Mouse (Mus musculus) CD8-positive naive resting alpha-beta T cell, adult 57 days (primary cell): ENCODE data around the gene Rras. TPM values are rescaled to one million over a fixed set of nuclear protein-coding genes. Genes with fewer than 3 reads are reported as not detected.

Experiments
- total RNA-seq: library from RNA; stranded (reverse); gene quantifications from one replicate; pipeline ENCODE4 v1.2.4, GENCODE M21; 2023

The Rras gene
- total RNA-seq = 11.4 TPM

DNA sequence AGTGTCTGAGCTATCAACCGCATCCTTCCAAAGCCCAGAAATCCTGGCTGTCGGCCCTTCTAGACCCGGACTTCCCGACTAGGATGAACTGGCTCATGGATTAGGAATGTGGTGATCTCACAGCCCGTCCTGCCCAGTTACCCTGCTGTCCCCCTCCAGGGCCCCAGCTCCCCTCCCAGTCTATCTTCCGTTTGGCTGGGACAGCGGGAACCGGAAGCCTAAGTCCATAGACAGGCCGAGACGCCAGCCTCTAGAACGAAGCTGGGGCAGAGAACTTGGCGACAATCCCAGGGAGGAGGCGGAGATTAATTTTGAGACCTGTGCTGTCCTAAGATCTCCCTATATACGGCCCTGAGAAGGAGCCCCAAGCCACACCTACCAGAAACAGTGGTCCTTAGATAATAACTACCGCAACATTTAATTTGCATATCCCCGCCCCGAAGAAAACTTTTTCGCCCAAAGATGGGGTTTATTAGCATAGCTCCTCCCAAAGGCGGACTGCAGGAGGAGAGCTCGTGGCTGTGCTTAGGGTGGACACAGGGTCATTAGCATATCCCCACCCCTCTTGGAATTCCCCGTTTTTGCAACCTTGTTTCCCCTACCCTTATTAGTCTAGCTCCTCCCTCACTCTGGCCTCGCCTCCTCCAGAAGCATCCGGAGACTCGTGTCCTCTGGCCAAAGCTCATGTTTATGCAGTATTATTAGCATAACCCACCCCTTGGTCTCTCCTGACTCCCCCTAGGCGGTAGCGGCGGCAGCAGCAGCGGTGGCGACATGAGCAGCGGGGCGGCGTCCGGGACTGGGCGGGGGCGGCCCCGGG lies at the start of gene Rras:
Gene Rras (plus strand): TSS at position 720 of the 820 bp plus-strand sequence.

DNA sequence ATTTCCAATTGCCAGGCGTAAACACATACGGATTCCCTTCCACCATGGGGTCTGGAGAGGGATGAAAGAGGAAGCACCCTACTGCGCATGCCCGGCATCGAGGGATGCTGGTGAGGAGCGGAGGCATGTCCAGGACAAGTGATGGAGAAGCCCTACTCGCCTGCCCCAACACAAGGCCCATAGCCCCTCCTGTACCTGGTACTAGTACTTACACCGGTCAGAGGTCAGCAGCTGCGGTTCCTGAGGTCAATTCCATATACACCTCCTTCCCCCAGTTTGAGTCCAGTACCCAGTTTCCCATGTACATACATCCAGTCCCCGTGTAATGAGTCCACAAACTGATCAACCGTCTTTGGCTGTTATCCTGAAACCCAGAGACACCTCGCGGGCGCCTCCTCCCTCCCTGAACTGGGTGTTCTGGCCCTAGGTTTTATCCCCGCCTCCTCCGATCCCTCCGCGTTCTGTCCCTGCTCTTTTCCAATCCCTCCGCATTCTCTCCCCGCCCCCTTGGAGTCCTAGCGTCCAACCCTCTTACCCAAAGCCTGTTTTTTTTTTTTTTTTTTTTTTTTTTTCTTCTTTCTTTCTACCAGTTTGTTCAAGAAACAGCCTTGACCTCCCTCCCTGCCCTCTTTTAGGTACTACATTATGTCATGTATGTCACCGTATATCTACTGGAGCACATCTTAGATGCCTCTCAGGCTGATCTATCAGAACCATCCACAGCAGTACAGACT lies 43.2 kb upstream of the Rras start, which contains the start of gene Cpt1c:
Gene Cpt1c (minus strand): TSS at position 469 of the 734 bp plus-strand sequence.

DNA sequence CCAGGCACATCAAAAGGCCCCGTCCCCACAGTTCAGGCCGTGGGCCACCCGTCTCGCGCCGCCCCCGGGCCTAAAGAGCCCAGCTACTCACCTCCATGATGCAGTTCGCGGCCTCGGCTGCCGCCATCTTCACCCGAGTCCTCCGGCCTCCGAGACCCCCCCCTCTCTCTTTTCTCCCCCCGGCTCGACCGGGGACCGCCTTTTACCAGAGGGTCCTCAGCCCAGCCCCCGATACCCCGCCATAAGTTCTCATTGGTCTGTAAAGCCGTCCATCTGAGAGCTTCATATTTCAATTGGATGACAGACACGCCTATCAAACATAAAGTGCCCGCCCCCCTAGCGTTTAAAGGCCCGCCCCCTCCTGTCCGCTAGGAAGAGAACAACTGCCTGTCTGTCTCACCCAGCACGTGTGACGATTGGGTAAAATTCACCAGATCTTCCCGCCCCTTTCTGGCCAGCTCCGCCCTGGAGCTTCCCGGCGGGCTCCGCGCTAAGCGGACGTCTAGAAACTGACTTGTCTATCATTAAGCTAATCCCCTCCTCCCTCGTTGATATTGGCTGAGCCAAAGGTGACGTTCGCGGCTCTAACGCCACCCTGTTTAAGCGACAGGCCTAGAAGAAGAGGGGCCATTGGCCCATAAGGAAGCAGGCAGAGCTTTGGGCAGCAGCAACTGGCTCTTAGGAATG lies 31.4 kb upstream of the Rras start, which contains the start of gene Prmt1:
Gene Prmt1 (minus strand): TSS at position 377 of the 687 bp plus-strand sequence.

DNA sequence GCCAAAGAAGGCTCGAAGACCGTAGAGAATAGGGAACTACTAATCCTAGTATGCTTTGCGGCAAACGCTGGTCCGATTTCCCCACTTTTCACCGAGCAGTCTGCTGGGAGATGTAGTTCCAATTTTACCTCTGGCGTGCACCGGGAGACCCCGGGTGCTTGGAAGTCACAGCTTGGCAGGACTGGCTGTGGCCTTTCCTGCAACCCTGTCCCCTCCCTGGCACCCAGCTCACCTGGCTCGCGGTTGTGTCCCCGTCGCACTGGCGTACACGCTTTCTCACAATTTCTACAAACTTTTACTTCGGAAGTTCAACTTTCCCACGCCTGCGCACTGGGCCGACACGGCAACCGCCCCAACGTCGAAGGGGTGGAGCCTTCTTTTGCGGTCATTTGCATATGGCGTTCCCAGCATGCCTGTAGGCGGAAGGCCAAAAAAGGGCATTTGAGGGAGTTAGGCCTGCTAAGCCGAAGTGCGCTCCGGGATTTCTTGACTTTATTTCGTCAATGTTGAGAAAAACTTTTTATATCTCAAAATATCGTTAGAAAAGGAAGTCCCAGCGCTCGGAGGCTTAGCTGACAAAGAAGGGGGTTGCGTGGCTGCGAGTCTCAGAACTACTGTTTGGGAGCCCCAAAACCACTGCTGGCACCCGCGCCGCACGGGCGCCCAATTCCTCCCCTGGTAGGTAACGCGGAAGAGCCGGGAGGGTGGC lies 20.4 kb upstream of the Rras start, which contains the start of gene Irf3:
Gene Irf3 (plus strand): TSS at position 418 of the 709 bp plus-strand sequence.

GRCm38 (mm10) chr7:44998501-44998955 lies 19.2 kb upstream of the Rras start, which contains the start of gene Bcl2l12:
Gene Bcl2l12, minus strand, starts transcription at chr7:44998712.

DNA sequence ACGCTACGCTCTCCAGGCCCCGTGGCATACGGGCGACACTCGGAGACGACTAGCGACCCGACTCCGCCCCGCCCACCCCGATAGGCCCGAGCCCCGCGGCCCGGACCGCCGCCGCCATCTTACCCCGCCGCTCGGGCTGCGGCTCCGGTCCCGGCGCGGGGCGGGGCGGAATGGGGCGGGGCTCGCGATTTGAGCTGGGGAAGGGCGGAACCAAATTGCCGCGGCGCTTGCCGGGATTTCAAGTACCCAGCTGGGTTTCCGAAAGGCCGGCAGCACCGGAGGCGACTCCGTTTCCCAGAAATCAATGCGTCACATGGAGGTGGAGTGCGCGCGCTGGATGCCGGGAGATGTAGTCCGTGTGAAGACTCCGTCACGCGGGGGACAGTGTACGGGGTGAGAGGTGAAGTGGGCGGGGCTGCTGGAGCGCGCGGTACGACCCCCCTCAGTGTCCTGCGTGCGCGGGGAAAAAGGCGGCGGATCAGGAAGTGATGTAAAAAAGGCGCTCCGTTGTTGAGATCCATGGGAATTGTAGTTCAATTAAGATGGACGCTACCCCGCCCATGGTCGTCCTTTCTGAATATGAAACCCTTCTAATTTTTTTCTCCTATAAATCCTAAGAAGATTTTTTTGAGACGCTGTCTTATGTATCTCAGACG lies 1.7 kb upstream of the Rras start, which contains the start of gene Scaf1:
Gene Scaf1 (minus strand): TSS at position 407 of the 656 bp plus-strand sequence.

GRCm38 (mm10) chr7:45052862-45053116 lies 35.0 kb downstream of the Rras start, which contains the start of gene Prr12:
Gene Prr12, minus strand, starts transcription at chr7:45052881.

DNA sequence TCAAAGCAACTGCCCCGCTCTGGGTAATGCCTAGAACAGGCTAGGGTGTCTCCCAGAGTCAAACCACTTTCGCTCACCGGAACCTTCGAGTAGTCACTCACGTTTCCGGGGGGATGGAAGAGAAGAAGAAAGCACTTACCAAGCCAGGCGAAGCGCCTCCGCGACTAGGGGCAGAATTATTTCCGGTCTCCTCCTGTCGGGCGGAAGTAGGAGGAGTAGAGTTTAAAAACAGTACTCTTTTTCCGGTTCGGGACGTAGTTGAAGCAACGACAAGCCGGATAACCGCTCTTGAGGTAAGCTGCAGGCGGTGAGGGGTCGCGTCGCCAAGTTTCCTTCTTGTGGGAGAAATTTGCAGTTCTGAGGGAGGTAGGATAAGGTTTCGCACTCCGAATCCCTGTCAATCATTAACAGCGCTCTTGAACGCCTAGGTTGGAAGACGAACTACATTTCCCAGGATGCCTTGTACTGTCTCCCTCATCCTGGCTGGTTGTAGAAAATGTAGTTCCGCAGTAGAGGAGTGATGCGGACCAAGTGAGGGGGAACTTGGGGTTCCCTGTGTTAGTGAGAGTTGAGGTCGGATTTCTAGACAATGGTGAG lies 44.6 kb downstream of the Rras start, which contains the start of the genes Nosip and Prrg2:
Gene Nosip (plus strand): TSS at position 191 of the 597 bp plus-strand sequence.
Gene Prrg2 (minus strand): TSS at position 439 of the 597 bp plus-strand sequence.

Other genes with a start within 250 kb of the Rras start
- gene Nup62, start 201.9 kb upstream of the Rras start, total RNA-seq = 45.1 TPM
- 14.0 TPM for gene Il4i1, start 201.6 kb upstream of the Rras start, total RNA-seq
- 4.8 TPM for gene Atf5, start 201.3 kb upstream of the Rras start, total RNA-seq
- 47.0 TPM for gene Akt1s1, start 169.0 kb upstream of the Rras start, total RNA-seq
- 80.3 TPM for gene Tbc1d17, start 168.9 kb upstream of the Rras start, total RNA-seq
- gene Pnkp, start 160.8 kb upstream of the Rras start, total RNA-seq = 46.8 TPM
- 26.6 TPM for gene Ptov1, start 148.2 kb upstream of the Rras start, total RNA-seq
- 62.0 TPM for gene Med25, start 125.2 kb upstream of the Rras start, total RNA-seq
- gene Fuz, start 121.9 kb upstream of the Rras start, total RNA-seq = 23.6 TPM
- 88.4 TPM for gene Ap2a1, start 88.5 kb upstream of the Rras start, total RNA-seq
- not detected for gene Tsks, start 74.8 kb upstream of the Rras start, total RNA-seq
- gene Cpt1c, start 43.1 kb upstream of the Rras start, total RNA-seq = not detected
- gene Prmt1, start 31.4 kb upstream of the Rras start, total RNA-seq = 147 TPM
- 127 TPM for gene Irf3, start 20.3 kb upstream of the Rras start, total RNA-seq
- 20.4 TPM for gene Bcl2l12, start 19.2 kb upstream of the Rras start, total RNA-seq
- gene Scaf1, start 1.6 kb upstream of the Rras start, total RNA-seq = 77.3 TPM
- gene Prr12, start 34.9 kb downstream of the Rras start, total RNA-seq = 65.4 TPM
- 59.3 TPM for gene Nosip, start 44.5 kb downstream of the Rras start, total RNA-seq
- gene Prrg2, start 44.7 kb downstream of the Rras start, total RNA-seq = 1.7 TPM
- gene Rcn3, start 74.3 kb downstream of the Rras start, total RNA-seq = 28.4 TPM
- 49.4 TPM for gene Fcgrt, start 85.9 kb downstream of the Rras start, total RNA-seq
- gene Rps11, start 106.5 kb downstream of the Rras start, total RNA-seq = 3,136 TPM
- 5,943 TPM for gene Rpl13a, start 110.8 kb downstream of the Rras start, total RNA-seq
- 1.6 TPM for gene Gm45713, start 118.3 kb downstream of the Rras start, total RNA-seq
- 167 TPM for gene Flt3l, start 118.5 kb downstream of the Rras start, total RNA-seq
- gene Pih1d1, start 136.3 kb downstream of the Rras start, total RNA-seq = 32.4 TPM
- gene Aldh16a1, start 136.6 kb downstream of the Rras start, total RNA-seq = 60.3 TPM
- gene Slc17a7, start 146.0 kb downstream of the Rras start, total RNA-seq = not detected
- gene Gfy, start 161.6 kb downstream of the Rras start, total RNA-seq = not detected
- gene Pth2, start 163.0 kb downstream of the Rras start, total RNA-seq = not detected
- 0.83 TPM for gene Ccdc155, start 186.9 kb downstream of the Rras start, total RNA-seq
- not detected for gene Dkkl1, start 194.2 kb downstream of the Rras start, total RNA-seq
- not detected for gene Tead2, start 197.8 kb downstream of the Rras start, total RNA-seq
- gene Cd37, start 221.2 kb downstream of the Rras start, total RNA-seq = 321 TPM
- gene Slc6a16, start 223.1 kb downstream of the Rras start, total RNA-seq = not detected